Mouse (Mus musculus) WW6 (cell line): ENCODE data around the gene Tnnt3.

Experiments
- DNase-seq: peaks from one replicate; pipeline ENCODE4 v3.0.0-alpha.2; 2013; ENCODE audit warnings: low read depth, low spot score

The Tnnt3 gene

GRCm38 (mm10) chr7:142564955-142565643, 66.5 kb downstream of the Tnnt3 start:
- DNase-seq, result no peak
